Mouse (Mus musculus) retina, embryonic 14.5 days (tissue): ENCODE data around the gene Prss30.
A peak's percentile ranks its signal among the peaks of the same experiment; 100 is the strongest.

Experiments
- DNase-seq: peaks from one replicate; pipeline ENCODE4 v3.0.0-alpha.2; 2015; ENCODE audit warnings: low spot score

Prss30 gene

GRCm38 (mm10) chr17:23980297-23980909, at the start of gene Prss30:
Prss30 (minus strand) TSS chr17:23980566.
- DNase-seq = no peak

GRCm38 (mm10) chr17:24029477-24029876, 49.1 kb upstream of the Prss30 start:
- no peak for DNase-seq

- no peak for DNase-seq
Measured at GRCm38 (mm10) chr17:24021375-24022199, 41.2 kb upstream of the Prss30 start.

GRCm38 (mm10) chr17:24020696-24021095, 40.3 kb upstream of the Prss30 start:
- no peak for DNase-seq

- DNase-seq = peak; percentile 59
Measured at GRCm38 (mm10) chr17:24015727-24016126, 35.4 kb upstream of the Prss30 start.

- DNase-seq = no peak
Measured at GRCm38 (mm10) chr17:24014433-24014965, 34.1 kb upstream of the Prss30 start.

GRCm38 (mm10) chr17:24012921-24013320, 32.6 kb upstream of the Prss30 start:
- DNase-seq = no peak

GRCm38 (mm10) chr17:24009617-24010016, 29.3 kb upstream of the Prss30 start:
- no peak for DNase-seq

GRCm38 (mm10) chr17:24008105-24008504, 27.7 kb upstream of the Prss30 start:
- no peak for DNase-seq

- no peak for DNase-seq
Measured at GRCm38 (mm10) chr17:24007391-24007790, 27.0 kb upstream of the Prss30 start.

- DNase-seq = no peak
Measured at GRCm38 (mm10) chr17:24006930-24007329, 26.6 kb upstream of the Prss30 start.

GRCm38 (mm10) chr17:24005049-24005448, 24.7 kb upstream of the Prss30 start:
- no peak for DNase-seq

- DNase-seq = no peak
Measured at GRCm38 (mm10) chr17:24004071-24004665, 23.8 kb upstream of the Prss30 start.

GRCm38 (mm10) chr17:24000404-24000803, 20.0 kb upstream of the Prss30 start:
- no peak for DNase-seq

GRCm38 (mm10) chr17:23998383-23998782, 18.0 kb upstream of the Prss30 start:
- DNase-seq = no peak

- no peak for DNase-seq
Measured at GRCm38 (mm10) chr17:23997901-23998300, 17.5 kb upstream of the Prss30 start, which contains the start of gene Prss22. Prss22 (minus strand) TSS chr17:23998100.

GRCm38 (mm10) chr17:23995421-23995820, 15.1 kb upstream of the Prss30 start:
- peak; percentile 7 for DNase-seq

GRCm38 (mm10) chr17:23994667-23995066, 14.3 kb upstream of the Prss30 start:
- no peak for DNase-seq

- peak; percentile 95 for DNase-seq
Measured at GRCm38 (mm10) chr17:23993559-23994428, 13.4 kb upstream of the Prss30 start.

- peak; percentile 2 for DNase-seq
Measured at GRCm38 (mm10) chr17:23992789-23993553, 12.6 kb upstream of the Prss30 start.

GRCm38 (mm10) chr17:23989802-23990201, 9.4 kb upstream of the Prss30 start:
- no peak for DNase-seq
